Mouse (Mus musculus): ENCODE data around the gene Gm45618. TPM values are rescaled to one million over a fixed set of nuclear protein-coding genes. Genes with fewer than 3 reads are reported as not detected.

Gm45618 gene
- total RNA-seq, 2 experiments from 2014 or later, result not detected

DNA sequence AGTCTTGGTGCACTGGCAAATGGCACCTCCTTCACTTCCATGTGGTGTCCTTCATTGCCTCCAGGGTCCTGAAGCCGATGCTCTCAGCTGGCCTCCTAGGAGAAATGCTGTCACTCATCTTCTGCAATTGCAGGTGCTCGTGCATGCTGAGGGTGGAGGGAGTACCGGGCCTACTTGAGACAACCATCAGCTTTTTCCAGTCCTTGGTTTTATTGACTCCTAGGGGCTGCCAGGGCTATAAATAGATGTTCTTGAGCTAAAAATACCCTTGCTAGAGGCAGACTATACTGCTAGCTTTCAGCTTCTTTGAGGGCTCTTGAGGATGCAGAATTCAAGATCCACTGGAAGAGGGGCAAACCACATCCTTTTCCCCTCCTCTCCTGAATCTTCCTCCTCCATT, 43.4 kb downstream of the Gm45618 start:
- no peak for TF ChIP-seq CTCF (IDR thresholded peaks at IDR 0.05)
- peak overlapping the region; percentile 73 for H3K27ac ChIP-seq
- intact Hi-C loops (cut with DNase I), result no loop called here
- H3K4me3 ChIP-seq, result no peak overlapping the region
- DNase-seq, result peak; percentile 44

DNA sequence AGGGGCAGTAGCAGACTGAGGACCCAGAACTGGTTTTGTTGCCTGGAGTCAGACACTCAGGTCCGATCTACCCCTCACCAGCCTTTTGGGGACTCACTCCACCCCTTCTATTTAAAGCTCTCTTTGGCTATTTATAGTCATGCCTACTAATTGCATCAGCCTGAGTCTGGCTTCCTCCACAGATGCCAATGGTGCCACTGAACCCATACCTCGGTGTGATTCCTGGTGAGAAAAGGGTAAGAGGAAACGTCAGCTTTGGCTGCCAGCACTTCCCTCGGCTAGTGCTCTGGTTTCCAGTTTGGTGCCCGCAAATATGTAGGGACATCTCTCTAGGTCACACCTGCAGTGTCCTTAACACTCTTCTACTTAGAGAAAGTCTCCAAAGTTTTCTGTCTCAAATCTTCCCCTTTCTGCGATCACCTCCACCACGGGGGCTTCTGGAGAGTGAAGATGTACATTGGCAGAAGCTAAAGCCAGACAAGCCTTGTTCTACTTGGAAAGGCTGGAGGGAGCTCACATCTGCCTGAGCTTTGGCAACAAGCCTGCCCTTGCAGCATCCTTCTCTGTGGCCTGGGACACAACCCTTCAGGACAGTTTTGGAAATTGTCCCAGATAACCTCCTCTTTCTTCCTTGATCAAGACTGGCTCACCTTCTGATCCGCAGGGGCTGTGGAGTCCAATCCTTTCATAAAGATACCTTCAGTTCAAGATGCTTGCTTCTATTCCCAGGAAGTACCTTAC, 46.2 kb downstream of the Gm45618 start:
- intact Hi-C loops (cut with DNase I), result no loop called here
- H3K27ac ChIP-seq, result peak overlapping the region; percentile 76
- DNase-seq, result peak; percentile 68
- no peak overlapping the region for H3K4me3 ChIP-seq
- no peak for TF ChIP-seq CTCF (IDR thresholded peaks at IDR 0.05)

DNA sequence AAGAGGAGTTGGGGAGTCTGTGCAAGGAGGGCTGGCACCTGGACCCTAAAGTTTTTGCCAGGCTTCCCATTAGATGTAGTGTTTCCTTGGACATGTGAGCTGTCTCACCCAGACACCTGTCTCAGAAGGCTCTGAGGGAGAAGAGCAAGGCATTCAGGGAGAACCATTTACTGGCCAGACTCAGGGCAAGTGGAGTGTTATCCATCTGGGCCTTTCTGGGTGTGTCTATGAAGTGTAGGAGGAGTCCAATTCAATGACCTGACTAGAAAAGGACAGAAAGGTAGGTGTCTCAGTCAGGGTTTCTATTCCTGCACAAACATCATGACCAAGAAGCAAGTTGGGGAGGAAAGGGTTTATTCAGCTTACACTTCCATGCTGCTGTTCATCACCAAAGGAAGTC, 48.8 kb downstream of the Gm45618 start:
- DNase-seq, result no peak
- Histone ChIP-seq H3K27ac (0 out of 2 replicates have a peak overlapping the region, but pooled peaks have one; percentile 43), H3K4me3 (no peak overlapping the region)
- intact Hi-C loops (cut with DNase I), result loop anchor here (1.0 kb wide), 1 partner anchor 26 kb away; no protein-coding TSS in a partner anchor
- no peak for TF ChIP-seq CTCF (IDR thresholded peaks at IDR 0.05)

DNA sequence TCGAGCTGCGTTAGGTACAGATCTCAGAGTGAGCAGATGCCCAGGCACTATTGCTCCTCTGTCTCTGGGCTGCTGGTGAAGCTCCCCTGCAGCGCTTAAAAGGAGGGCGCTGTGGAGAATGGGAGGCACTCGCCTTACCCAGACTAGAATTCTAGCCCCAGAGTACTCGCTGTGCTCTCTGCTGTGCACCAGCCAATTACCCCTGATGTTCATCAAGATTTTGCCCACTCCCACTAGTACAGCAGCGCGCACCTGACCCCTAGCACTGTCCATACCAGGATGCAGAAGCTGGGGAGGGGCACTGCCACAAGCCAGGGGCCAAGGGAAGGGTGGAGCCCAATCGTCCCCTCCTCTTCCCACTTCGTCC, 49.3 kb downstream of the Gm45618 start:
- DNase-seq, result no peak
- no peak for TF ChIP-seq CTCF (IDR thresholded peaks at IDR 0.05)
- Histone ChIP-seq H3K27ac (peak overlapping the region; percentile 56; the same call in 1 of the 2 replicates), H3K4me3 (peak overlapping the region; percentile 54)
- intact Hi-C loops (cut with DNase I), result loop anchor here (1.0 kb wide), 1 partner anchor 26 kb away; no protein-coding TSS in a partner anchor

DNA sequence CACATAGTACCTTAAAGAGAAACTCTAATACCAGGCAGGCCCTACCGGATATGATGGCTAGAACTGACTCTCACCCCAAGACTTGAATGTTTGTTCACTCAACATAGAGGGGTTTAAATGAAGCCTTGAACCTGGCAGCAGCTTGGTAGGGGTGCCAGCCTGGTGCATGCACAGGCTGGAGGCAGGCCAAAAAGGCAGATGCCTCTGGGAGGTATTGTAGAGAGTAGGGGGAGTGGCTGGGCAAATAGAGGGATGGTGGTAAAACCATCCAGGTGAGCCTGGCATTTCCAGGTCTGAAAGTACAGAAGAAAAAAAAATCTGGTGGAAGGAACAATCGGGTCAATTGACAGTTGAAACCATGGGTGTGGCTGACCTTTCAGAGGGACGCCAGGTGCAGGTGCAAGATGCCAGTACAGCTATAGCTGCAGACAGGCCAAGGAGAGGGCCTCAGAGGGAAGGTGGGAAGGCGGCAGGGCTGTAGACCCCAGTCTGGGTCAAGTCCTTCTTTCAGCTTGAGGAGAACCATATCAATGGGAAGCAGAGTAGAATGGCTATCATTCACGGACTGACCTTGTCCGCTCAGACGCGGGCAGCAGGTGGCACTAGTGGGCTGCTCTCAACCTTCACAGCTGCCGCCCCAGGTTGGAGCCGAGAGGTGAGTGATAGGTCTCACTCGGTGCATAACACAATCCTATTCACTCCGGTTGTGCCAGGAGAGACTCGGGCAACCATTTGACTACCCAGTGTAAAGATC, 49.9 kb downstream of the Gm45618 start:
- intact Hi-C loops (cut with DNase I), result loop anchor here (1.0 kb wide), 1 partner anchor 27 kb away; no protein-coding TSS in a partner anchor
- peak; percentile 96; the same call in 1 of the 2 replicates for TF ChIP-seq CTCF (IDR thresholded peaks at IDR 0.05)

More for the DNA sequence above, 49.9 kb downstream of the Gm45618 start:
- Histone ChIP-seq H3K4me3 (peak overlapping the region; percentile 54), H3K27ac (peak overlapping the region; percentile 56; the same call in 1 of the 2 replicates)
- DNase-seq, result peak; percentile 87

Other genes with a start within 250 kb of the Gm45618 start
- 10 to 100 TPM; 31.8 to 33.0 TPM for gene Tollip, start 202.2 kb downstream of the Gm45618 start, total RNA-seq (2021)
- under 1 TPM; 0.25 to 0.38 TPM for gene Brsk2, start 171.0 kb downstream of the Gm45618 start, total RNA-seq (2021)
- gene Mob2, start 59.7 kb downstream of the Gm45618 start, total RNA-seq (2021), result 10 to 100 TPM; 52.2 to 53.1 TPM
- gene Dusp8, start 24.9 kb downstream of the Gm45618 start, total RNA-seq (2021), result 10 to 100 TPM; 20.5 to 44.4 TPM
- not detected for gene Gm39115, start 15.3 kb upstream of the Gm45618 start, total RNA-seq (2021)
- not detected for gene Gm45337, start 23.9 kb upstream of the Gm45618 start, total RNA-seq (2021)
- gene Gm29735, start 36.4 kb upstream of the Gm45618 start, total RNA-seq (2021), result not detected
- gene Gm4553, start 45.0 kb upstream of the Gm45618 start, total RNA-seq (2021), result not detected
- not detected for gene Krtap5-2, start 55.3 kb upstream of the Gm45618 start, total RNA-seq (2021)
- not detected for gene Gm10153, start 69.7 kb upstream of the Gm45618 start, total RNA-seq (2021)
- not detected for gene Krtap5-3, start 80.6 kb upstream of the Gm45618 start, total RNA-seq (2021)
- gene Gm7579, start 91.1 kb upstream of the Gm45618 start, total RNA-seq (2021), result not detected
- gene Krtap5-5, start 109.2 kb upstream of the Gm45618 start, total RNA-seq (2021), result not detected
- gene Gm40460, start 120.3 kb upstream of the Gm45618 start, total RNA-seq (2021), result not detected
- gene Gm2431, start 137.6 kb upstream of the Gm45618 start, total RNA-seq (2021), result not detected
- not detected for gene Gm4559, start 153.6 kb upstream of the Gm45618 start, total RNA-seq (2021)
- not detected for gene Krtap5-1, start 176.4 kb upstream of the Gm45618 start, total RNA-seq (2021)
- gene Krtap5-4, start 182.8 kb upstream of the Gm45618 start, total RNA-seq (2021), result not detected

Data from gastrocnemius, adult 2 months (tissue).